Mouse (Mus musculus) lung, adult 2 months (tissue): Measurements from ENCODE around the gene Rmnd5b.

Experiments
- CTCF ChIP-seq: fragments of 200-500 bp; IDR thresholded peaks from 2 replicates; pipeline ENCODE4 v1.5.1; 2011; ENCODE audit warnings: mild to moderate bottlenecking, low read length, control low read depth; ENCODE audit not compliant: insufficient read depth
- POLR2A ChIP-seq: fragments of 200-500 bp; IDR thresholded peaks from 2 replicates; pipeline ENCODE4 v1.6.1; 2011; ENCODE audit warnings: low read depth, mild to moderate bottlenecking, control low read depth, low read length, borderline replicate concordance; ENCODE audit errors: extremely low read depth

- TF ChIP-seq POLR2A (no peak), CTCF (no peak)
Measured at GRCm38 (mm10) chr11:51635127-51635524, 570 bp downstream of the Rmnd5b start.
